Mouse (Mus musculus): Measurements from ENCODE around the gene Selenop.

The Selenop gene

GRCm38 (mm10) chr15:3270646-3271077 lies 2.3 kb downstream of the Selenop start:
- no peak for DNase-seq (ENCODE audit: low read depth, low spot score)

GRCm38 (mm10) chr15:3271216-3271615 lies 2.9 kb downstream of the Selenop start:
- DNase-seq (ENCODE audit: low read depth, low spot score) = no peak

DNA sequence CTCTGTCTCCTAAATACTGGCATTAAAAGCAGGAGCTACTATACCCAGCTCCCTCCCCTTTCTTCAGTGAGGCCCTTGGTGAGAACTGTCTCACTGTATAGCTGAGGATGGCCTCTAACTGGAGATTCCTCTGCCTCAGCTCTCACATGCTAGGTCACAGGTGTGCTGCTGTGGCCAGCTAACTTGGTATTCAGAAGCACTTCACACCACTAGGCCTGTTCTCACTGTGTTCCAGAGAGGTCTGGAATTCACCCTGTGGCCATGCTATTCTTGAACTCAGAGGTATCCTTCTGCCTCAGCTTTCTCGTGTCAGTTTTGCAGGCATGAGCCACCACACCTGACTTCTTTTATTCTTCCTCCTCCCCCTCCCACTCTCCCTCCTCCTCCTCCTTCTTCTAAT lies 4.8 kb downstream of the Selenop start:
- DNase-seq (ENCODE audit: low read depth, low spot score) = no peak

- DNase-seq (ENCODE audit: low read depth, low spot score) = no peak
Measured at GRCm38 (mm10) chr15:3277391-3277790, 9.0 kb downstream of the Selenop start.

DNA sequence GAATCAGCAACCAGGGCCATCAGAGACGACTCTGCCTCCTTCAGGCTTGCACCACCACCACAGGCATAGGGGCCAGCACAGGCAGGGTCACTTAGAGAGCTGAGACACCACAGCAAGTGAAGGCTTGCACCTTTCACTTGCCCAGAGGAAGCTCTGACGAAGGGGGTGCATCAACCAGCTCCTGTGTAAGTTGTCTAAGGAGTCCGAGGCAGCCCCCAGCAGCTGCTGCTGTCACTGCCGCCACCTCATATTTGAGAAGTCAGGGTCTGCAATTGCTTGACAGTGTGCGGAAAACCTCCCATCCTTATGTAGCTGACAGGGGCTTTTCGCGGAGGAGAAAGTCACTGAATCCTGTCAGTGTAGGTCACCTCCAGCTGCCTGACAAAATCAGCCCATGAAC lies 10.9 kb downstream of the Selenop start:
- DNase-seq (ENCODE audit: low read depth, low spot score) = no peak

DNA sequence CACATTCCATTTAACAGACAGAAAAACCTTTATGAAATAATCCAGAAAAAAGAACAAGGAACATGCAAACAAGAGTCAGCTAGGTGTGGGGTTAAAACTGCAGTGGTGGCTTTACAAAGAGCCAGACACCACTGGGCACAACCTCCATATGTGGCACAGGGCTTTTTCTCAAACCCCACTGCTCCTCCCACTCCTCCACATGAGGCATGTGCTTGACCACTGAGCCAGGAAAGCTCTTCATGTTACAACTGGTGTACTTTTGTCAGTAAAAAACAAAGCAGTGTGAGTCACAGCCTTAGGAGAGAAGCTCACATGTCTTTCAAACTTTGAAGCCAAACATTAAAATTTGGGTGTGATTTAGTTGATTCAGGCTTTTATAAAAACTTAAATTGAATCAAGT lies 12.9 kb downstream of the Selenop start:
- no peak for DNase-seq (ENCODE audit: low read depth, low spot score)

GRCm38 (mm10) chr15:3281737-3282136 lies 13.4 kb downstream of the Selenop start:
- no peak for DNase-seq (ENCODE audit: low read depth, low spot score)

- no peak for DNase-seq (ENCODE audit: low read depth, low spot score)
Measured at GRCm38 (mm10) chr15:3286032-3286431, 17.7 kb downstream of the Selenop start.

DNA sequence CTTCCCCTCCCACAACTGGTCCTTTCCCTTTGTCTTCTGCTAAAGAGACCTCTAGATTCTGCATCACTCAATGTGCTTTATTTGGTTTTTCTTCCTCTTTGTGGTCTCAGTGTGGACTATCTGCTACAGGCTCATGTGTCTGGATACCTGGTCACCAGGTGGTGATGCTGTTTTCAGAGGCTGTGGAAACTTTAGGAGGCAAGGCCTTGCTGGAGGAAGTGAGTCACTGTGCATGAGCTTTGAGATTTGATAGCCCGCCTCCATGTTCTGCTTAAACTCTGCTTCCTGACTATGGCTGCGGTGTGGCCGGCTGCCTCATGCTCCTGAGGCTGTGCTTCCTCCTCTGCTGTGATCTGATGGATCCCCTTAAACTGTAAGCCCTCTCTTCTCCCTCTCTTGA lies 22.1 kb downstream of the Selenop start:
- DNase-seq (ENCODE audit: low read depth, low spot score) = no peak

DNA sequence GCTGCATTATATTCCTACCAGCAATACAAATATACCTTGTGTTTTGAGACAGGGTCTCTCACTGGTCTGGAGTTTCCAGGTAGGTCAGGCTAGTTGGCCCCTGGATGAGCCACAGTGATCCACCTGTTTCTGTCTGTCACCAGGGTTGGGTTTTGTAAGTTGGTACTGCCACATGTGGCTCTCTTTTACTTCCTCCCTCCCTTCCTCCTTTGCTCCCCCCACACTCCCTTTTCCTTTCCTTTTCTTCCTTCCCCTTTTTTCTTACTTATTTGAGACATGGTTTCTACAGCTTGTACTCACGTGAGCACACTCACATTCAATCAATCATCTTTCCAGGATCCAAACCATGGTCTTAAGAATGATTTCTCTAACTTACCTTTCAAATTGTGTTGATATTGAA lies 25.1 kb downstream of the Selenop start:
- DNase-seq (ENCODE audit: low read depth, low spot score) = no peak

GRCm38 (mm10) chr15:3295986-3296385 lies 27.6 kb downstream of the Selenop start:
- DNase-seq (ENCODE audit: low read depth, low spot score) = no peak

GRCm38 (mm10) chr15:3297615-3298014 lies 29.3 kb downstream of the Selenop start:
- DNase-seq (ENCODE audit: low read depth, low spot score) = no peak

GRCm38 (mm10) chr15:3300361-3301100 lies 32.2 kb downstream of the Selenop start:
- no peak for DNase-seq (ENCODE audit: low read depth, low spot score)

DNA sequence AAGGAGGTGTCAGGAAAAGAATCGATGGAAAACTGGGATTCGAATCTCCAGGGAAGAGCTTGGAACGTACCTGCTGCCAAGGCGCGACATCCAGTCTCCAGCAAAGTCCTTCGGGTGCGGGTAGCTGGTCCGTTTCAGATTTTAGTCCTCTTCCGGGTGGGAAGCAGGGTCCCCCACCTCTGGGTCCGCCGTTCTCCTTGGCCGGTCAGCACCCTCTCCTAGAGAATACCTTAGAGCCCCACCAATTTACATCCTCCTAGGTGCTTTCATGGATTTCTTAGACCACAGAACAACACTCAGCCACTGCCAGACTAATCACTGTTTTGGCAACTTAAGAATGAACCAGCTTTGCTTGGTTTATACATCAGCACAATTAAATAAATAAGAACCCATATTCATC lies 35.1 kb downstream of the Selenop start, which contains the start of gene Ccdc152:
Gene Ccdc152, minus strand, starts transcription at position 101 of the 400 bp plus-strand sequence.
- no peak for DNase-seq (ENCODE audit: low read depth, low spot score)

DNA sequence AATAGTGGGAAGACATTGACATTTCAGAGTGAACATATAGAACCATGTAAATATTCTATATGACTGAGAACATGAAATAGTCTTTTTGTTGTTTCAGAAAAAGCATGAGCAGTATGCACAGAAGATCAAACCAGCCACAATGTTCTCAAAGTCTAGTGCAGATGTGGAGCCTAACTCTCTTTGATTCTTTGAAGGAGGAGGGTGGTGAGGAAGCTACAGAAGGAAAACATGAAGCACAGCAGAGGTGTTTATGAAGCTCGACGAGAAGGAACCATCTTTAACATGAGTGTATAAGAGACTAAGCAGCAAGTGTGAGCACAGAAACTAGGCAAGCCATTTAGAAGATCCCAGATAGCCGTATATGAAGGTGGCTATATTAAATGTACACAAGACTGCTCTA lies 41.5 kb downstream of the Selenop start:
- no peak for DNase-seq (ENCODE audit: low read depth, low spot score)

- no peak for DNase-seq (ENCODE audit: low read depth, low spot score)
Measured at GRCm38 (mm10) chr15:3312937-3313336, 44.6 kb downstream of the Selenop start.

DNA sequence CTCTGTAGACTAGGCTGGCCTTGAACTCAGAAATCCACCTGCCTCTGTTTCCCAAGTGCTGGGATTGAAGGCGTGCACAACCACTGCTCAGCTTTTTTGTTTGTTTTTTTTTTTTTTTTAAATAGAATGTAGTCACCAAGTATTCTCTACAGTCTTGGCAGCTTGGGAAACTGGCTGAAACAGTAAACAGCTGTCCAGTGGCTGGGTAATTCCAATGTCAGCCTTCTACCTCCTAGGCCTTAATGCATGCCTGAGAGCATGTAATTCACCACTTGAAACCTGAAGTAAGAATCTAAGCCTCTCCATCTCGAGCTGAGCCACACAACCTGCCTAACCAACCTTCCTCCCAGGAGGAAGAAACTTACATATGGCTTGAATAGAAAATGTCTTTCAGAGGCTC lies 48.3 kb downstream of the Selenop start:
- no peak for DNase-seq (ENCODE audit: low read depth, low spot score)

DNA sequence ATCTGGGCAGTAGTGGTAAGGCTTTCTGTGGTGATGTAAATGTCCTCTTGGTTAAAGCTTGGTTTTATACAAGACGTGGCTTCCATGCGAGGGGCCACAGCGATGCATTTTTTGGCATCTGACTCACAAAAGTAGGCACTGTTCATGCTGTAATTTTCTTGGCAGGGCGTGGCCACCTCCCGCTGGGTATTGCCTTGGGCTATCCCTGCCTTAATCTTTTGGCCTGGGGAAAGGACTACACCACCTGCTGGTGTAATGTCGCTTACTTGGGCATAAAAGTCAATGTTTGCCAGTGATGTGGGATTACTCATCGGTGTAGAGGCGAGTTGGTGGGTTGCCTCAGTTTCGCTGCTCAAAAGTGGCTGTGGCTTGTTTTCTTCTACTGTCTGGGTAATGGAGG lies 51.6 kb downstream of the Selenop start:
- no peak for DNase-seq (ENCODE audit: low read depth, low spot score)

GRCm38 (mm10) chr15:3323041-3323440 lies 54.7 kb downstream of the Selenop start:
- DNase-seq (ENCODE audit: low read depth, low spot score) = no peak
